Mouse (Mus musculus) heart, embryonic 10.5 days (tissue): ENCODE data around the gene Il1b. TPM values are rescaled to one million over a fixed set of nuclear protein-coding genes. Genes with fewer than 3 reads are reported as not detected.

Experiments used
- DNase-seq: peaks from one replicate; pipeline ENCODE4 v3.0.0-alpha.2; 2017; ENCODE audit warnings: low spot score
- H3K27ac ChIP-seq: fragments of 300-500 bp; sonication (generic); 2 replicates; pipeline ENCODE4 v1.5.1; 2016; ENCODE audit warnings: mild to moderate bottlenecking
- H3K27me3 ChIP-seq: fragments of 300-500 bp; sonication (generic); 2 replicates; pipeline ENCODE4 v1.6.1; 2016; ENCODE audit warnings: mild to moderate bottlenecking; ENCODE audit not compliant: poor library complexity, insufficient read depth, severe bottlenecking
- H3K36me3 ChIP-seq: fragments of 300-500 bp; sonication (generic); 2 replicates; pipeline ENCODE4 v1.6.1; 2016; ENCODE audit warnings: mild to moderate bottlenecking, moderate library complexity
- H3K4me1 ChIP-seq: fragments of 300-500 bp; sonication (generic); 2 replicates; pipeline ENCODE4 v1.6.1; 2016; ENCODE audit warnings: mild to moderate bottlenecking
- H3K4me3 ChIP-seq: fragments of 300-500 bp; sonication (generic); 2 replicates; pipeline ENCODE4 v1.5.1; 2016; ENCODE audit warnings: mild to moderate bottlenecking, moderate library complexity
- H3K9me3 ChIP-seq: fragments of 300-500 bp; sonication (generic); 2 replicates; pipeline ENCODE4 v1.6.1; 2016; ENCODE audit warnings: mild to moderate bottlenecking, moderate library complexity
- WGBS: fragments of 180-500 bp; shearing (Covaris S2); methylation state at CpG from one replicate; pipeline ENCODE4 v1.1.7; 2016; 5-methylcytosine and 5-hydroxymethylcytosine counted together
- polyA plus RNA-seq: library from polyadenylated mRNA; unstranded; fragments of >200 nt; fragmentation: Nextera tagmentation; extraction: Ambion mirVana; gene quantifications from 2 replicates; pipeline ENCODE4 v1.2.1, GENCODE M21; 2016

The Il1b gene
- not detected in 2 replicates for polyA plus RNA-seq

GRCm38 (mm10) chr2:129371039-129371438, at the start of gene Il1b:
Gene Il1b, minus strand, starts transcription at chr2:129371139.
- Histone ChIP-seq H3K4me1 (no peaks in the 10 kb centered on the region), H3K27ac (no peak within 1 kb of the TSS), H3K27me3 (no peaks in the 10 kb centered on the region), H3K4me3 (no peak within 1 kb of the TSS), H3K36me3 (no peaks in the 10 kb centered on the region), H3K9me3 (no peaks in the 10 kb centered on the region)
- 86% methylated on average over 3 of the region's 3 CpGs for WGBS
- DNase-seq: peak; percentile 3

- H3K27me3 ChIP-seq: peaks cover 9% of the 10 kb centered on the region
- no peaks in the 10 kb centered on the region for H3K36me3 ChIP-seq
- H3K9me3 ChIP-seq: no peaks in the 10 kb centered on the region
- no peak overlapping the region for H3K27ac ChIP-seq
- no peaks in the 10 kb centered on the region for H3K4me1 ChIP-seq
- DNase-seq: no peak
- no peak overlapping the region for H3K4me3 ChIP-seq
- 84% methylated on average over 3 of the region's 3 CpGs for WGBS
Measured at GRCm38 (mm10) chr2:129419361-129419880, 48.5 kb upstream of the Il1b start.

- no peak for DNase-seq
- Histone ChIP-seq H3K4me1 (peaks cover 13% of the 10 kb centered on the region), H3K27ac (no peak overlapping the region), H3K27me3 (peaks cover 14% of the 10 kb centered on the region), H3K4me3 (no peak overlapping the region), H3K9me3 (no peaks in the 10 kb centered on the region), H3K36me3 (no peaks in the 10 kb centered on the region)
- WGBS: 73% methylated on average over 3 of the region's 3 CpGs
Measured at GRCm38 (mm10) chr2:129414593-129414992, 43.7 kb upstream of the Il1b start.

GRCm38 (mm10) chr2:129413488-129413887, 42.5 kb upstream of the Il1b start:
- H3K4me1 ChIP-seq: peaks cover 13% of the 10 kb centered on the region
- no peaks in the 10 kb centered on the region for H3K9me3 ChIP-seq
- H3K27ac ChIP-seq: no peak overlapping the region
- peaks cover 14% of the 10 kb centered on the region for H3K27me3 ChIP-seq
- H3K4me3 ChIP-seq: no peak overlapping the region
- H3K36me3 ChIP-seq: no peaks in the 10 kb centered on the region
- no peak for DNase-seq
- WGBS: 43% methylated on average over 6 of the region's 6 CpGs

GRCm38 (mm10) chr2:129411651-129412050, 40.7 kb upstream of the Il1b start:
- H3K36me3 ChIP-seq: no peaks in the 10 kb centered on the region
- peaks cover 10% of the 10 kb centered on the region for H3K27me3 ChIP-seq
- H3K4me3 ChIP-seq: no peak overlapping the region
- no peak overlapping the region for H3K27ac ChIP-seq
- WGBS: 62% methylated on average over 3 of the region's 3 CpGs
- H3K9me3 ChIP-seq: no peaks in the 10 kb centered on the region
- no peak for DNase-seq
- peaks cover 13% of the 10 kb centered on the region for H3K4me1 ChIP-seq

GRCm38 (mm10) chr2:129410344-129410743, 39.4 kb upstream of the Il1b start:
- Histone ChIP-seq H3K9me3 (no peaks in the 10 kb centered on the region), H3K36me3 (no peaks in the 10 kb centered on the region), H3K4me3 (no peak overlapping the region), H3K27ac (no peak overlapping the region), H3K27me3 (peaks cover 10% of the 10 kb centered on the region), H3K4me1 (peaks cover 13% of the 10 kb centered on the region)
- 79% methylated on average over 7 of the region's 7 CpGs for WGBS
- DNase-seq: no peak

- Histone ChIP-seq H3K9me3 (no peaks in the 10 kb centered on the region), H3K27ac (no peak overlapping the region), H3K4me3 (no peak overlapping the region), H3K27me3 (no peaks in the 10 kb centered on the region), H3K36me3 (no peaks in the 10 kb centered on the region), H3K4me1 (peaks cover 5% of the 10 kb centered on the region; the same call in 1 of the 2 replicates)
- 20% methylated on average over 18 of the region's 18 CpGs for WGBS
- peak; percentile 82 for DNase-seq
Measured at GRCm38 (mm10) chr2:129408476-129408875, 37.5 kb upstream of the Il1b start.

GRCm38 (mm10) chr2:129407596-129407995, 36.7 kb upstream of the Il1b start:
- Histone ChIP-seq H3K9me3 (no peaks in the 10 kb centered on the region), H3K4me1 (0 out of 2 replicates have a peak, but pooled peaks cover 3% of the 10 kb centered on the region), H3K27ac (no peak overlapping the region), H3K36me3 (no peaks in the 10 kb centered on the region), H3K27me3 (no peaks in the 10 kb centered on the region), H3K4me3 (no peak overlapping the region)
- no peak for DNase-seq
- 91% methylated on average over 13 of the region's 13 CpGs for WGBS

- Histone ChIP-seq H3K4me3 (no peak overlapping the region), H3K27ac (no peak overlapping the region), H3K27me3 (no peaks in the 10 kb centered on the region), H3K9me3 (no peaks in the 10 kb centered on the region), H3K4me1 (no peaks in the 10 kb centered on the region), H3K36me3 (no peaks in the 10 kb centered on the region)
- WGBS: 84% methylated on average over 8 of the region's 8 CpGs
- no peak for DNase-seq
Measured at GRCm38 (mm10) chr2:129406508-129406907, 35.6 kb upstream of the Il1b start.

GRCm38 (mm10) chr2:129403786-129404185, 32.8 kb upstream of the Il1b start:
- H3K4me1 ChIP-seq: no peaks in the 10 kb centered on the region
- H3K9me3 ChIP-seq: no peaks in the 10 kb centered on the region
- DNase-seq: no peak
- H3K4me3 ChIP-seq: no peak overlapping the region
- H3K27ac ChIP-seq: no peak overlapping the region
- no peaks in the 10 kb centered on the region for H3K36me3 ChIP-seq
- WGBS: 79% methylated on average over 2 of the region's 2 CpGs
- H3K27me3 ChIP-seq: no peaks in the 10 kb centered on the region

- Histone ChIP-seq H3K4me1 (no peaks in the 10 kb centered on the region), H3K27me3 (no peaks in the 10 kb centered on the region), H3K36me3 (no peaks in the 10 kb centered on the region), H3K27ac (no peak overlapping the region), H3K9me3 (no peaks in the 10 kb centered on the region), H3K4me3 (no peak overlapping the region)
- 79% methylated on average over 3 of the region's 3 CpGs for WGBS
- no peak for DNase-seq
Measured at GRCm38 (mm10) chr2:129402330-129402729, 31.4 kb upstream of the Il1b start.

GRCm38 (mm10) chr2:129401803-129402202, 30.9 kb upstream of the Il1b start:
- Histone ChIP-seq H3K27me3 (no peaks in the 10 kb centered on the region), H3K4me3 (no peak overlapping the region), H3K9me3 (no peaks in the 10 kb centered on the region), H3K36me3 (no peaks in the 10 kb centered on the region), H3K4me1 (no peaks in the 10 kb centered on the region), H3K27ac (no peak overlapping the region)
- WGBS: 87% methylated on average over 5 of the region's 5 CpGs
- no peak for DNase-seq

GRCm38 (mm10) chr2:129398176-129398575, 27.2 kb upstream of the Il1b start:
- Histone ChIP-seq H3K4me1 (no peaks in the 10 kb centered on the region), H3K27me3 (no peaks in the 10 kb centered on the region), H3K27ac (no peak overlapping the region), H3K9me3 (no peaks in the 10 kb centered on the region), H3K36me3 (no peaks in the 10 kb centered on the region), H3K4me3 (no peak overlapping the region)
- no peak for DNase-seq
- 79% methylated on average over 3 of the region's 3 CpGs for WGBS

- no peak for DNase-seq
- H3K4me1 ChIP-seq: no peaks in the 10 kb centered on the region
- 26% methylated on average over 6 of the region's 6 CpGs for WGBS
- no peaks in the 10 kb centered on the region for H3K36me3 ChIP-seq
- no peak overlapping the region for H3K27ac ChIP-seq
- no peaks in the 10 kb centered on the region for H3K27me3 ChIP-seq
- no peak overlapping the region for H3K4me3 ChIP-seq
- no peaks in the 10 kb centered on the region for H3K9me3 ChIP-seq
Measured at GRCm38 (mm10) chr2:129393524-129393923, 22.6 kb upstream of the Il1b start.
